Mouse (Mus musculus) kidney, adult 2 months (tissue): ENCODE measurements at regions not wholly inside any gene's neighbourhood (a gene's known extent, or its start where the extent isn't known, plus 50 kb on each side); places are given as distances from the start of the nearest gene placed in this dataset.

Source experiments
- CTCF ChIP-seq: fragments of 200-500 bp; conservative IDR thresholded peaks from 2 replicates; pipeline ENCODE4 v1.5.1; 2011; ENCODE audit warnings: low read depth, mild to moderate bottlenecking, control low read depth, low read length, moderate library complexity, mixed read lengths; ENCODE audit not compliant: insufficient read depth, insufficient read length
- POLR2A ChIP-seq: fragments of 200-500 bp; IDR thresholded peaks from one replicate; pipeline ENCODE4 v1.6.1; 2011; ENCODE audit warnings: low read depth, low read length, control low read depth

DNA sequence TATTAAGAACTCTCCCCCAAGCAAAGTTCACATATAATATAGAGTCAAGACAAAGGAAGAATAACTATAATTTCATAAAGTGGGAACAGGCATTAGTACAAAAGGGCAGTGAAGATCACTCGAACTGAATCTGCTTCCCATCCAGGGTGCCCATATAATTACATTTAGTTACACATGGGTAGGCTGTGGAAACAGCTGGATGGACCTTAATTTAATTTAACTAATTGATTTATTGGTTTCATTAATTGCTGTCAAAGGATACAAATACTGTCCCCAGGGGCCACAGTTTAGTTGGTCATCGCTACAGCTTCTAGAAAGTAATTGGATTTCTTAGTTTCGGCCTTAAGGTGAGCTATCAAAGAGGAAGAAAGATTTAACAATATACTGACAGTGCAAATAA lies 91.4 kb upstream of the Col1a2 start:
- no peak for TF ChIP-seq CTCF
- no peak for TF ChIP-seq POLR2A
